Mouse (Mus musculus): ENCODE data around the gene Ski.

The Ski gene

DNA sequence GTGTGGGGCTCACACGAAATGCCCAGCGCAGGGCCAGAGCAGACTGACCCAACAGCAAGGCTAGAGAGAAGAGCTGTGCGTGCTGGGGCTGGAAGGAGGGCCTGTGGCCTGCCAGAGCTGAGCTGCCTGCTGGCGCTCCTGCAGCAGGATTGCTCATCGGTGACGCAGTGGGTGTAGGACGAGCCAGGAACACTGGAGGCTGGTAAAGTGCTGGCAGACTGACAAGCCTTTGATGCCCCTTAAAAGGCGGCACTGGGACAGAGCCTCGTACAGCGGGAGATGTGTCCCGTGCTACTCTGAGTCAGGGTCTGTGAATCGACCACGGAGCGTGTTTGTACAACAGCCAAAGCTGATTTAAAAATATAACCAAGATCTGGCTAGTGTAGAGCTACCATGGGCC is 92.4 kb downstream of the Ski start:
- DNase-seq (ENCODE audit: low spot score in 2 of 2): peak; percentile 85 to 91

GRCm38 (mm10) chr4:155129132-155129917 is 93.1 kb downstream of the Ski start:
- peak; percentile 45 to 66 for DNase-seq (ENCODE audit: low spot score in 2 of 2)

- no peak for DNase-seq (ENCODE audit: low spot score in 2 of 2)
Observed at GRCm38 (mm10) chr4:155128411-155128810, 94.0 kb downstream of the Ski start.

- no peak for DNase-seq (ENCODE audit: low spot score in 2 of 2)
Observed at GRCm38 (mm10) chr4:155126602-155127372, 95.6 kb downstream of the Ski start.

GRCm38 (mm10) chr4:155126194-155126593 is 96.2 kb downstream of the Ski start:
- DNase-seq (ENCODE audit: low spot score in 2 of 2): no peak

DNA sequence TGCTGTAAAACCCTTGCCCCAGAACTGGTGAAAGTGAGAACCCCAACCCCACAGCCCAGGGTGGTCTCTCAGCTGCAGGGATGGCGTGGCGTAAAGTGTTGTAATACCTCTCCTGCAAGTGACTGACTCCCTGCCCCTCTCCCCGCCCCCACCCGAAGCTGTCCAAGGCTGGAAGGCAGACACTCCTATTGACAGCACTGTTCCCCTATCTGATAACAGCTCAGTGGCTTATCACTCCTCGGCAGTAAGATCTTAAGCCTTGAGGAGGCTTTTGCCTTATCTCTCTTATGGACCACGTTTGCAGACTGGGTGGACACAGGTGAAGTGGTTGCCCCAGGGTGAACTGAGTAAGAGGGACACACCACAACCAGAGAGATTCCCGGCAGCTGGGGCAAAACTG is 97.1 kb downstream of the Ski start:
- no peak for DNase-seq (ENCODE audit: low spot score in 2 of 2)

- no peak for DNase-seq (ENCODE audit: low spot score in 2 of 2)
Observed at GRCm38 (mm10) chr4:155123868-155124534, 98.4 kb downstream of the Ski start.

DNA sequence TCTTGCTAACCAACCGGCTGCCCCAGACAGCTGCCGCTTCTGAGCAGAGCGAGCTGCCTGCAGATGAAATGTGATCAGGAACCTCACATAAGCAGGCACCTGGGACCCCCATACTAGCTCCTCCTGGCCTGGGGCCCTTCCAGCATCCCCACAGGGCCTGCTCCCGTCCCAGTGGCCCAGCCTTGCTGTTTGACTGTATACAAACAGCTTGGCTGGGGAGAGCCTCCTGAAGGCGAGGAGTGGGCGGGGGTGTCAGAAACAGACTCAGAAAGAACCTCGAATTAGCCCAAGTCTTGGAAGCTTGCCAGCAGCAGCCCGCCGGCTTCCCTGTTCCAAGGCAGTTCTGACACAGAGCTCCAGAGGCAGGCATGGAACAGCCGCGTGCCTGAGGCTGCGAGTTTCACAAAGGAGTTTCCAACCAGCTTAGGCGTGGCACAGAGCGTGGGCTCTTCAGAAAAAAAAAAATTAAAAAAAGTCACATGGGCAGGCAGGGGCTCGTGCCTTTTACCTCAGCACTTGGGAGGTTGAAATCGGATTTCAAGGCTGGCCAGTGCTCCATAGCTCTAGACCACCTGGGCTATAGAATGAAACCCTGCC is 99.8 kb downstream of the Ski start:
- DNase-seq (ENCODE audit: low spot score in 2 of 2): peak; percentile 69 to 74

- DNase-seq (ENCODE audit: low spot score in 2 of 2): no peak
Observed at GRCm38 (mm10) chr4:155121915-155122443, 100.4 kb downstream of the Ski start.

- peak; percentile 42 to 46 for DNase-seq (ENCODE audit: low spot score in 2 of 2)
Observed at GRCm38 (mm10) chr4:155121222-155121621, 101.2 kb downstream of the Ski start.

GRCm38 (mm10) chr4:155120583-155120982 is 101.8 kb downstream of the Ski start:
- DNase-seq (ENCODE audit: low spot score in 2 of 2): no peak

- no peak for DNase-seq (ENCODE audit: low spot score in 2 of 2)
Observed at GRCm38 (mm10) chr4:155120038-155120437, 102.4 kb downstream of the Ski start.

DNA sequence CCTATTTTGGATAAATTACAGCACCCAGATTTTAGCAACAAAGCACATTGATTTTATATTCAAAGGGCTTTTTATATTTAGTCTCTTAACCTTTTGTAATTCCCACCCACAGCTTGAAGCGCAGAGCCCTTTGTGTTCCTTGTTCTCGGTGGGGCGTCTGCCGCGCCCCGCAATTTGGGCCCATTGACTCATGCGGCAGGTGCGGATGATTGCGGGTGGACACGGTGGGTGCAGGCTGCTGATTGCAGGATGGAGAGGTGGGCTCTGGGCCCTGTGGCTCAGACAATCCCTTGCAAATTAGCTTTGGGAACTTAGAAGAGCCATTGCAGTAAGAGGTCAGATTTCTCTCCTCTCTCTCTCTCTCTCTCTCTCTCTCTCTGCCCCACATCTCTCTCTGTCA is 104.1 kb downstream of the Ski start:
- DNase-seq (ENCODE audit: low spot score in 2 of 2): no peak

DNA sequence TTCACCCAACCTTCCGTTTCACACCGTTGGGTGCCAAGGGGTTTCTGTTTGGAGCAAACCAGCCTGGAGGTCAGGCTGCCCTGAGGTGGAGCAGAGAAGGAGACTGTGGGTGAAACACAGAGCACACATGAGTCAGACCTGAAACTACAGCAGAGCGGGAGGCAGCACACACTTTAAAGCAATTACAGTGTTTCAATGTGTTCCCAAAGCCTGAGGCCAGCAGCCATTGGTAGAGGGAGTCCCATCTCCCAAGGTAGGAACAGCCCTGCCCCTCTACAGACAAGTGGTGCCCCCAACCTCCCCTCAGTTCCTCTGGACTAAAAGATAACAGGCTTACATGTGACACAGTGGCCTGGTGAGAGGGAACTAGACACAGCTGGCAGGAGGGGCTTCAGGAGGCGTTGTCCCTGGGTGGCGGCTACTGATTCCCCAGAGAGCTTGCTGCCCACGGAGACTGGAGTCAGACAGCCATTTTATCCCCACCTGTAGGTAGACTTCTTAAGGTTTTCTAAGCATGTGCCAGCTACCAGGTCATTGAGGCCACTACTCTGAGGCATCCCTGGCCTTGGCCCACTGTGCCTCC is 104.9 kb downstream of the Ski start:
- DNase-seq (ENCODE audit: low spot score in 2 of 2): no peak

- no peak for DNase-seq (ENCODE audit: low spot score in 2 of 2)
Observed at GRCm38 (mm10) chr4:155116607-155117006, 105.8 kb downstream of the Ski start.

DNA sequence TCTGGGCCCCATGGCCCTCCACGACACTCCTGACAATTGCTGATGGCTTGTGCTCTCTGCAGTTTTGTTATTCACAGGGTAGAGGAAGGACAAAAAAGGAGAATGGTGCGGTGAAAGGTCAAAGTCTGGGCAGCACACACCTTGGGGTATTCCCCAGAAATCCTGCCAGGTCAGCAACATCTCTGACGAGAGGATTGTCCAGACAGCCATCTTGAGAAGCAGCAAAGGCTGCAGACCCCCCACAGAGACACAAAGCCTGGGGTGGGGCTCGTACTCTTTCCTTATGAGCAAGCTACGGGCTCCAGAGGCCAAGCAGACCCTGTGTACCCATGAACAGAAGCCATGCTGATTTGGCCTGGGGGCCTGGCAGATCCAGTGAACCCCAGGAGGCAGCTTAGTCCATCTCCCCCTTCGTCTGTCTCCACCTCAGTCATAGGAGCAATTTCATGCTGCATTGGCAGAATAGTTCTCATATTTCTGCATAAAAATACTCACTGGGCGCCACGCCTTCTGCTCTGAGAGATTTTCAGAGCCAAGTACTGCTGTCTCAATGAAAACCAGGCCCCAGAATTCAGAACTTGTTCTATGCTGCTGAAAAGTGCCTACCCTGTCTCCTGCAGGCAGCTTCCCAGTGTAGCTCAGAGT is 108.5 kb downstream of the Ski start:
- DNase-seq (ENCODE audit: low spot score in 2 of 2): no peak

GRCm38 (mm10) chr4:155109471-155109870 is 112.9 kb downstream of the Ski start:
- no peak for DNase-seq (ENCODE audit: low spot score in 2 of 2)

DNA sequence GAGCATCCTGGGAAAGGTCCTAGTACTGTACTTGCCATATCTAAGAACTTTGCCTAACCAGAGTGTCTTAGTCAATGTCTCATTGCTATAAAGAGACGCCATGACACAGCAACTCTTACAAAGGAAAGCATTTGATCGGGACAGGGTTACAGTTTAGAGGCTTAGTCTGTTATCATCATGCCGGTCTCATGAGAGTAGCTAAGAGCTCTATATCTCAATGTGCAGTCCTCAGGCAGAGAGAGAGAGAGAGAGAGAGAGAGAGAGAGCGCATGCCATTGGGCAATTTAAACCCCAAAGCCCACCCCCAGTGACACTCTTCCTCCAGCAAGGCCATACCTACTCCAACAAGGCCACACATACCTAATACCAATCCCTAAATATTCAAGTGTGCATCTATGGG is 114.5 kb downstream of the Ski start:
- no peak for DNase-seq (ENCODE audit: low spot score in 2 of 2)
